Mouse (Mus musculus): ENCODE results near the gene Tubb3. TPM values are rescaled to one million over a fixed set of nuclear protein-coding genes. Genes with fewer than 3 reads are reported as not detected.

The Tubb3 gene
- total and polyA plus RNA-seq, 3 experiments: 1.8 to 3.1 (median 2.2) TPM

DNA sequence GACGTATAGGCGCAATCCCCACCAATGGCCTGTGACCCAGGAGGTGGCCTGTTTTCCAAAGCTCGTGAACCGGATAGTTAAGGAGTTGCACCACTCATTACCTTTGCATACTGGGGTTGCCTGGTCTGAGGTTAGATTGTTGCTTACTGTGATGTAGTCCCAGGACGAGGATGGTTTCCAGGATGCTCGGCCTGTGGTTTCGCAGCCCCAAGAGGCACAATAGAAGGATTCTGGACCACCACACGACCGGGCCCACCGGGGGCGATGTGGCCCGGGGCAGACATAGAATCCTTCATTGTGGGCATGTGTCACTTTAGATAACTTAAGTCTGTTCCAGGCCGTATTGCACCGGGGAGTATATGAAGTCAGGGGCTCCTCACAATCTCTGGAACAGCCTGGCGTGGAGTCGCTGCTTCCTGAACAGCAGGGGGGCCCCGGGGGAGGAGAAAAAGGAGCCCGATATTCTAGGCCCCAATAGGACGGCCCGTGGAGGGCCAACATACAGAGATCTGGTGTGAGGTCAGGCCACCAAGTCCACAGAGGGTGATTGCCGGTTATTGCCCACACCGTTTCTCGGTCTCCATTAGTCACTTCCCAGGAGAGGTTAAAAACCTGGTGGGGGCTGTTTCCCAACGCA, 16.5 kb downstream of the Tubb3 start:
- H3K36me3 ChIP-seq (replicated peaks in 1 of 2; ENCODE audit: control insufficient read depth in 1 of 2, insufficient read depth in 1 of 2, low read length in 1 of 2): peaks cover 37 to 42% of the 10 kb centered on the region in 2 experiments
- peak; percentile 87 for DNase-seq (ENCODE audit: extremely low read depth)
- TF ChIP-seq RCOR1 (conservative IDR thresholded peaks at IDR 0.05; ENCODE audit: low read depth, low read length) (peak; percentile 30; the same call in 1 of the 2 replicates), JUND (conservative IDR thresholded peaks at IDR 0.05; ENCODE audit: low read depth, low read length) (no peak), ZC3H11A (IDR thresholded peaks at IDR 0.05; ENCODE audit: low read depth, low read length) (no peak), ZNF384 (IDR thresholded peaks at IDR 0.05; ENCODE audit: low read depth, low read length) (no peak), CTCF (conservative IDR thresholded peaks at IDR 0.05 in 1 of 2, IDR thresholded peaks at IDR 0.05 in 1 of 2; ENCODE audit: low read depth in 2 of 2, low read length in 2 of 2) (no peak), MYC (IDR thresholded peaks at IDR 0.05; ENCODE audit: low read depth, low read length) (no peak), MAFK (IDR thresholded peaks at IDR 0.05; ENCODE audit: insufficient replicate concordance, low read length) (no peak), KAT2A (IDR thresholded peaks at IDR 0.05; ENCODE audit: insufficient replicate concordance, low read length) (0 out of 2 replicates have a peak, but pooled peaks have one; percentile 23), IRF4 (IDR thresholded peaks at IDR 0.05; ENCODE audit: low read depth, low read length) (peak; percentile 3; the same call in 1 of the 2 replicates), ETS1 (conservative IDR thresholded peaks at IDR 0.05; ENCODE audit: low read depth, low read length) (peak; percentile 51; the same call in 1 of the 2 replicates), MAZ (IDR thresholded peaks at IDR 0.05; ENCODE audit: low read depth, low read length) (peak; percentile 59; the same call in 1 of the 2 replicates), USF2 (conservative IDR thresholded peaks at IDR 0.05; ENCODE audit: low read depth, low read length) (peak; percentile 62), ZMIZ1 (IDR thresholded peaks at IDR 0.05; ENCODE audit: low read depth, low read length) (0 out of 2 replicates have a peak, but pooled peaks have one; percentile 49), SMC3 (IDR thresholded peaks at IDR 0.05; ENCODE audit: low read depth, low read length) (no peak; the same call in 1 of the 2 replicates), TCF12 (IDR thresholded peaks at IDR 0.05; ENCODE audit: low read depth, low read length) (peak; percentile 40), BHLHE40 (IDR thresholded peaks at IDR 0.05; ENCODE audit: low read depth, low read length) (peak; percentile 10; the same call in 1 of the 2 replicates), MEF2A (IDR thresholded peaks at IDR 0.05; ENCODE audit: borderline replicate concordance, low read depth, low read length) (peak; percentile 35; the same call in 1 of the 2 replicates), POLR2AphosphoS2 (IDR thresholded peaks at IDR 0.05; ENCODE audit: low read depth, low read length) (peak; percentile 17; the same call in 1 of the 2 replicates), ELF1 (IDR thresholded peaks at IDR 0.05; ENCODE audit: low read depth, low read length) (peak; percentile 41), POLR2A (IDR thresholded peaks at IDR 0.05; ENCODE audit: low read depth, low read length) (peak; percentile 59), SIN3A (IDR thresholded peaks at IDR 0.05; ENCODE audit: low read length) (0 out of 2 replicates have a peak, but pooled peaks have one; percentile 49), NELFE (IDR thresholded peaks at IDR 0.05; ENCODE audit: low read depth, low read length) (peak; percentile 72), NRF1 (IDR thresholded peaks at IDR 0.05; ENCODE audit: low read depth, low read length) (no peak), UBTF (IDR thresholded peaks at IDR 0.05; ENCODE audit: low read depth, low read length) (no peak), ZKSCAN1 (IDR thresholded peaks at IDR 0.05; ENCODE audit: borderline replicate concordance, low read depth, low read length) (no peak), CHD1 (IDR thresholded peaks at IDR 0.05; ENCODE audit: low read depth, low read length) (no peak; the same call in 1 of the 2 replicates), TBP (conservative IDR thresholded peaks at IDR 0.05; ENCODE audit: low read depth, low read length) (no peak), HCFC1 (IDR thresholded peaks at IDR 0.05; ENCODE audit: low read depth, low read length) (peak; percentile 14)
- H3K4me3 ChIP-seq (replicated peaks in 1 of 3; ENCODE audit: low read depth in 2 of 3, low read length in 2 of 3, poor library complexity in 1 of 3): peak overlapping the region; percentile 47 to 66 (median 58)
- H3K9me3 ChIP-seq (replicated peaks; ENCODE audit: low read length): peaks cover 55% of the 10 kb centered on the region
- in situ Hi-C loops (cut with MboI; ENCODE audit: low pct_ligation_motif_present, low pct_unique_long_range_greater_than_20kb, low sequenced_read_pairs) (no loop called here), dilution Hi-C loops (cut with MboI; ENCODE audit: extremely low pct_ligation_motif_present, extremely low pct_unique_long_range_greater_than_20kb, low sequenced_read_pairs) (no loop called here)
- H3K79me2 ChIP-seq (replicated peaks; ENCODE audit: control insufficient read depth, extremely low read depth, insufficient read depth, poor library complexity, severe bottlenecking): peaks cover 21% of the 10 kb centered on the region
- peak overlapping the region; percentile 94 for H3K27ac ChIP-seq (ENCODE audit: insufficient read depth, low read depth)
- peak overlapping the region; percentile 87 for H3K9ac ChIP-seq (ENCODE audit: insufficient read depth, low read depth)
- H3K4me2 ChIP-seq (ENCODE audit: insufficient read depth, low read depth, poor library complexity, severe bottlenecking): peak overlapping the region; percentile 2; the same call in 1 of the 2 replicates
- H3K4me1 ChIP-seq (ENCODE audit: control insufficient read depth in 1 of 2, insufficient read depth in 2 of 2): no peaks in the 10 kb centered on the region
- H3K27me3 ChIP-seq (replicated peaks): no peaks in the 10 kb centered on the region
